In the genomic region with DNA sequence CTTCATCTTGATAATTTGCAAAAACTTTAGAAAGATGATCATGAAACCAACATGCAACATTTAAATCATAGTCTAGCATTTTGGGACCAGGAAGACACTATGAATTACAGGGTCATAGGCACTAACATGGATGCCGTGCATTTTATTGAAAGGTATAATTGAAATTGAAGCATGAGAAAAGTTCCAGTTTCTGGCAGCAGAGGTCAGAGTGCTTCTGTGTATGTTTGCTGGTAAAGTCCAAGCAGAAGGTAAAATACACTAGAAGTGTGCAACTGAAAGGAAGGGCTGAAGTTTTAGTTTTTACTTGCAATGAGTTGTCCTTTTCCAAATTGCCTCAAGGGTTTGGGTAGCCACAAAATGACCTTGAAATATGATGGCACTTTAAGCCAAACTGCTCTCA, we compare ENCODE assay signal across 12 mouse cellular contexts. TPM values are rescaled to one million over a fixed set of nuclear protein-coding genes. Genes with fewer than 3 reads are reported as not detected.
DNase-seq lines count a peak whose midpoint lies in the region; ATAC-seq and TF ChIP-seq lines count a peak whose summit lies in the region.
"Had no signal": no experiment of that assay in that cellular context is flagged by ENCODE, and none has a peak within 500 bp of the region (broad histone marks: within the 10 kb centered on the region; RNA-seq: fewer than 3 reads in every experiment).

No protein-coding gene starts in this region.

- H3K4me1 ChIP-seq in CH12.LX (ENCODE audit: control insufficient read depth in 1 of 2, insufficient read depth in 2 of 2), result no peaks in the 10 kb centered on the region
- H3K4me1 ChIP-seq: forebrain, embryonic 12.5 days; intestine, embryonic 15.5 days; limb, embryonic 13.5 days; stomach, embryonic 15.5 days had no signal

- no peak overlapping the region for H3K27ac ChIP-seq in gastrocnemius, adult 2 months
- H3K27ac ChIP-seq in left cerebral cortex, adult 2 months, result no peak overlapping the region
- H3K27ac ChIP-seq in CH12.LX (ENCODE audit: insufficient read depth, low read depth), result no peak overlapping the region
- H3K27ac ChIP-seq: forebrain, embryonic 12.5 days; intestine, embryonic 15.5 days; limb, embryonic 13.5 days; stomach, embryonic 15.5 days had no signal

- dilution Hi-C loops in CH12.LX (cut with MboI; ENCODE audit: extremely low pct_ligation_motif_present, extremely low pct_unique_long_range_greater_than_20kb, low sequenced_read_pairs), result no loop called here

- in situ Hi-C loops in CH12.LX (cut with MboI; ENCODE audit: low pct_ligation_motif_present, low pct_unique_long_range_greater_than_20kb, low sequenced_read_pairs), result no loop called here

- TF ChIP-seq RAD21 in CH12.LX (IDR thresholded peaks at IDR 0.05; ENCODE audit: low read depth, low read length), result peak; percentile 47

- H3K79me2 ChIP-seq in CH12.LX (replicated peaks; ENCODE audit: control insufficient read depth, extremely low read depth, insufficient read depth, poor library complexity, severe bottlenecking), result no peaks in the 10 kb centered on the region

- H3K4me2 ChIP-seq in CH12.LX (ENCODE audit: insufficient read depth, low read depth, poor library complexity, severe bottlenecking), result no peak overlapping the region
- H3K4me2 ChIP-seq: forebrain, embryonic 12.5 days; intestine, embryonic 15.5 days; limb, embryonic 13.5 days; stomach, embryonic 15.5 days had no signal

- intact Hi-C loops in gastrocnemius, adult 2 months (cut with DNase I), result no loop called here
- intact Hi-C loops in left cerebral cortex, adult 2 months (cut with DNase I), result no loop called here
- intact Hi-C loops in left cerebral cortex, postnatal 36 days (cut with DNase I), result no loop called here

- no peaks in the 10 kb centered on the region for H3K36me3 ChIP-seq in CH12.LX (replicated peaks in 1 of 2; ENCODE audit: control insufficient read depth in 1 of 2, insufficient read depth in 1 of 2, low read length in 1 of 2)
- H3K36me3 ChIP-seq: forebrain, embryonic 12.5 days; intestine, embryonic 15.5 days; limb, embryonic 13.5 days; stomach, embryonic 15.5 days had no signal

- ATAC-seq in frontal cortex, adult (ENCODE audit: low TSS enrichment), result no peak
- ATAC-seq: intestine, embryonic 15.5 days had no signal

- H3K9ac ChIP-seq in CH12.LX (ENCODE audit: insufficient read depth, low read depth), result no peak overlapping the region
- H3K9ac ChIP-seq: forebrain, embryonic 12.5 days; intestine, embryonic 15.5 days; limb, embryonic 13.5 days; stomach, embryonic 15.5 days had no signal

- no peak for DNase-seq in gastrocnemius, adult 2 months
- DNase-seq in gastrocnemius, postnatal 10 days, result no peak
- DNase-seq in left cerebral cortex, adult 2 months (ENCODE audit: extremely low spot score in 1 of 2, low spot score in 2 of 2), result no peak
- no peak for DNase-seq in left cerebral cortex, postnatal 36 days (ENCODE audit: low spot score in 2 of 2)
- peak; percentile 24 for DNase-seq in CH12.LX (ENCODE audit: extremely low read depth)
- DNase-seq in brain, adult 2 months (ENCODE audit: low read depth, low spot score), result peak; percentile 16
- DNase-seq in urinary bladder, postnatal 4 days (ENCODE audit: low spot score in 2 of 2), result no peak

- H3K27me3 ChIP-seq in CH12.LX (replicated peaks), result no peaks in the 10 kb centered on the region
- H3K27me3 ChIP-seq: forebrain, embryonic 12.5 days; intestine, embryonic 15.5 days; limb, embryonic 13.5 days; stomach, embryonic 15.5 days had no signal

- no peak for TF ChIP-seq POLR2A in CH12.LX (IDR thresholded peaks at IDR 0.05; ENCODE audit: low read depth, low read length)

- no peak for TF ChIP-seq EP300 in CH12.LX (IDR thresholded peaks at IDR 0.05; ENCODE audit: low read length)

- no peaks in the 10 kb centered on the region for H3K9me3 ChIP-seq in CH12.LX (replicated peaks; ENCODE audit: low read length)
- H3K9me3 ChIP-seq: forebrain, embryonic 12.5 days; intestine, embryonic 15.5 days; limb, embryonic 13.5 days; stomach, embryonic 15.5 days had no signal

- H3K4me3 ChIP-seq in gastrocnemius, adult 2 months, result no peak overlapping the region
- H3K4me3 ChIP-seq in left cerebral cortex, adult 2 months, result no peak overlapping the region
- H3K4me3 ChIP-seq in CH12.LX (replicated peaks in 1 of 3; ENCODE audit: low read depth in 2 of 3, low read length in 2 of 3, poor library complexity in 1 of 3), result no peak overlapping the region
- H3K4me3 ChIP-seq: forebrain, embryonic 12.5 days; intestine, embryonic 15.5 days; limb, embryonic 13.5 days; stomach, embryonic 15.5 days had no signal

- TF ChIP-seq CTCF in gastrocnemius, adult 2 months (IDR thresholded peaks at IDR 0.05), result peak; percentile 41
- peak; percentile 43 for TF ChIP-seq CTCF in left cerebral cortex, adult 2 months (IDR thresholded peaks at IDR 0.05)
- peak in 1 of 2 experiments; percentile 51; a peak in 1 of 4 replicates for TF ChIP-seq CTCF in CH12.LX (conservative IDR thresholded peaks at IDR 0.05 in 1 of 2, IDR thresholded peaks at IDR 0.05 in 1 of 2; ENCODE audit: low read depth in 2 of 2, low read length in 2 of 2)

TF ChIP-seq in CH12.LX, 34 proteins besides CTCF, POLR2A, EP300 and RAD21:
- TF ChIP-seq SMC3 (IDR thresholded peaks at IDR 0.05; ENCODE audit: low read depth, low read length) (peak; percentile 37; the same call in 1 of the 2 replicates), ELF1 (IDR thresholded peaks at IDR 0.05; ENCODE audit: low read depth, low read length) (no peak)

RNA-seq across cellular contexts. Expression of gene Lmo7, which starts 32.5 kb away (rescaled TPM):
- total RNA-seq in gastrocnemius, adult 2 months (2021), result 10 to 100 TPM; 66.4 to 75.5 TPM
- total RNA-seq in gastrocnemius, postnatal 10 days (2021), result 100 to 1,000 TPM; 103 to 123 TPM
- 100 to 1,000 TPM; 106 to 107 TPM for total RNA-seq in left cerebral cortex, adult 2 months (2021)
- 100 to 1,000 TPM in 1 of 2 experiments, 10 to 100 TPM in 1; 81.4 to 118 TPM for total RNA-seq in left cerebral cortex, postnatal 36 days (2021)
- 4.7 and 5.0 TPM in 2 replicates for total RNA-seq in CH12.LX (2012; rRNA removed)
- total RNA-seq in CH12.LX (2014; rRNA removed), result 8.3 and 8.8 TPM in 2 replicates
- polyA plus RNA-seq in CH12.LX (2012; ENCODE audit: insufficient read length, low read depth), result 11.9 and 17.2 TPM in 2 replicates

RNA-seq across cellular contexts. Expression of gene Gm9922, which starts 32.7 kb away (rescaled TPM):
- total RNA-seq in gastrocnemius, adult 2 months (2021), result not detected
- not detected for total RNA-seq in gastrocnemius, postnatal 10 days (2021)
- total RNA-seq in left cerebral cortex, adult 2 months (2021), result not detected
- total RNA-seq in left cerebral cortex, postnatal 36 days (2021), result not detected
- total RNA-seq in CH12.LX (2012; rRNA removed) (0.42 and 0.64 TPM in 2 replicates), CH12.LX (2014; rRNA removed) (not detected in 2 replicates)
- 0.76 TPM in 1 of 2 replicates, not detected in the other for polyA plus RNA-seq in CH12.LX (2012; ENCODE audit: insufficient read length, low read depth)

Comparison
In these comparisons a context has a peak if more than half of its experiments do, and no peak if none do; other contexts are left out.
1. DNase-seq: peak in CH12.LX (single experiment) and brain, adult 2 months (single experiment); none in gastrocnemius, adult 2 months (single experiment), gastrocnemius, postnatal 10 days (single experiment), left cerebral cortex, adult 2 months (0 of 2), left cerebral cortex, postnatal 36 days (0 of 2) and urinary bladder, postnatal 4 days (0 of 2).
2. RNA of gene Lmo7, which starts 32.5 kb away (total RNA-seq): 103 to 123 TPM in gastrocnemius, postnatal 10 days, 81.4 to 118 TPM in left cerebral cortex, postnatal 36 days, 106 to 107 TPM in left cerebral cortex, adult 2 months and 66.4 to 75.5 TPM in gastrocnemius, adult 2 months; 4.7 to 8.8 TPM in CH12.LX; every median in the first group is over 4 times any median in the second.